Mouse (Mus musculus) liver, embryonic 14.5 days (tissue): ENCODE results near the gene Olfr653. TPM values are rescaled to one million over a fixed set of nuclear protein-coding genes. Genes with fewer than 3 reads are reported as not detected.

Experiments used
- ATAC-seq: fragments of 200-750 bp; cut with Nextera tagmentation; 2 replicates; pipeline ENCODE4 v1.8.0; 2017; ENCODE audit warnings: moderate number of reproducible peaks, mild to moderate bottlenecking, moderate library complexity; ENCODE audit not compliant: insufficient read depth
- DNase-seq, 3 experiments: peaks; one replicate each; pipeline ENCODE4 v3.0.0-alpha.2; 2012 to 2013; ENCODE audit warnings: low read depth in 3 of 3, low spot score in 3 of 3
- H3K27ac ChIP-seq: fragments of 300-500 bp; sonication (generic); 2 replicates; pipeline ENCODE4 v1.5.1; 2014; ENCODE audit warnings: moderate library complexity, mild to moderate bottlenecking, control low read depth, inconsistent platforms
- H3K27me3 ChIP-seq: fragments of 300-500 bp; sonication (generic); 2 replicates; pipeline ENCODE4 v1.6.1; 2014; ENCODE audit warnings: mild to moderate bottlenecking, low read length, moderate library complexity; ENCODE audit not compliant: control insufficient read depth, insufficient read depth
- H3K36me3 ChIP-seq: fragments of 300-500 bp; sonication (generic); replicated peaks from 2 replicates; pipeline ENCODE4 v1.6.1; 2014; ENCODE audit warnings: low read depth; ENCODE audit not compliant: control insufficient read depth, insufficient read depth
- H3K4me1 ChIP-seq, 2 experiments: fragments of 200-500 bp in 1 of 2; fragments of 300-500 bp in 1 of 2; sonication (generic) in 1 of 2; replicated peaks; 2 replicates each; pipeline ENCODE4 v1.6.1; 2012 to 2014; ENCODE audit warnings: antibody characterized with exemption in 1 of 2, inconsistent platforms in 1 of 2, low read length in 1 of 2; ENCODE audit not compliant: control insufficient read depth in 2 of 2, insufficient read depth in 2 of 2
- H3K4me2 ChIP-seq: fragments of 300-500 bp; sonication (generic); 2 replicates; pipeline ENCODE4 v1.6.1; 2014; ENCODE audit warnings: low read depth, mild to moderate bottlenecking, control low read depth, moderate library complexity
- H3K4me3 ChIP-seq, 2 experiments: fragments of 200-500 bp in 1 of 2; fragments of 300-500 bp in 1 of 2; sonication (generic) in 1 of 2; 2 replicates each; pipeline ENCODE4 v1.5.1; 2012 to 2014; ENCODE audit warnings: low read depth in 2 of 2, low read length in 2 of 2, mild to moderate bottlenecking in 2 of 2, control low read depth in 1 of 2, inconsistent platforms in 1 of 2, moderate library complexity in 1 of 2; ENCODE audit not compliant: insufficient read depth in 1 of 2
- H3K9ac ChIP-seq: fragments of 300-500 bp; sonication (generic); replicated peaks from 2 replicates; pipeline ENCODE4 v1.6.1; 2014; ENCODE audit warnings: mild to moderate bottlenecking, control low read depth, moderate library complexity
- H3K9me3 ChIP-seq: fragments of 300-500 bp; sonication (generic); 2 replicates; pipeline ENCODE4 v1.6.1; 2016; ENCODE audit warnings: low read length, mixed read lengths; ENCODE audit not compliant: control insufficient read depth
- CTCF ChIP-seq: IDR thresholded peaks from 2 replicates; pipeline ENCODE4 v1.5.1; 2016; ENCODE audit warnings: antibody characterized with exemption, low read depth, control low read depth
- EP300 ChIP-seq: IDR thresholded peaks from 2 replicates; pipeline ENCODE4 v1.6.1; 2016; ENCODE audit warnings: antibody characterized with exemption, low read depth
- WGBS: fragments of 180-500 bp; shearing (Covaris S2); extraction: QIAGEN DNeasy Blood & Tissue Kit; methylation state at CpG from one replicate; pipeline ENCODE4 v1.1.7; 2014; ENCODE audit not compliant: insufficient replicate concordance; 5-methylcytosine and 5-hydroxymethylcytosine counted together
- polyA plus RNA-seq, 2 experiments: library from polyadenylated mRNA; depleted of rRNA in 1 of 2; stranded (reverse) in 1 of 2; unstranded in 1 of 2; fragments of >200 nt; fragmentation: Nextera tagmentation in 1 of 2; extraction: Ambion mirVana in 1 of 2; gene quantifications; 2 replicates each; pipeline versions ENCODE4 v1.2.1 to v1.2.3; 2012 to 2014

The Olfr653 gene
- polyA plus RNA-seq (2012; rRNA removed), result not detected in 2 replicates
- not detected in 2 replicates for polyA plus RNA-seq (2014; fragmentation: Nextera tagmentation; extraction: Ambion mirVana)

DNA sequence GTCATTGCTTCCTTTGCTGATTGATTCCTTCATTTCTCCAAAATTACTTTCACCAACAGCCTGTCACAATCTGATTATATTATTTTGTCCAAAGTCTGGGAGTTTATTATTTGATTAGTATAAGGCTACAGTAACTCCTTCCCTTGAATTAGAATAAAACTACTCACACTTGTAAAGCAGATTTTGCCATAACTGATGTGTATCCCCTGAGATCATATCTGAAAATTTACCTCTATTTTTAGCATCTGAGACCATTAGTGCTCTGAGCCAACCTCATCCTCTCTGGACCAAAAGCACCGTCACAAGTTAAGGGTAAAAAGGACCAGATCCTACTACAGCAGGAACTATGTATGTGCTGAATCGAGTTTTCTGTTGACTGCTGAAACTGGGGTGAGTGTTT lies at the start of gene Olfr653:
TSS of gene Olfr653 (plus strand) at position 301 of the 400 bp plus-strand sequence.
- no peak within 1 kb of the TSS for H3K9ac ChIP-seq
- TF ChIP-seq EP300 (no peak), CTCF (no peak)
- no peak within 1 kb of the TSS for H3K4me3 ChIP-seq
- no peak within 1 kb of the TSS for H3K4me2 ChIP-seq
- H3K9me3 ChIP-seq, result no peaks in the 10 kb centered on the region
- H3K27me3 ChIP-seq, result no peaks in the 10 kb centered on the region
- ATAC-seq, result no peak
- no peak within 1 kb of the TSS for H3K27ac ChIP-seq
- H3K4me1 ChIP-seq, result no peaks in the 10 kb centered on the region
- no peaks in the 10 kb centered on the region for H3K36me3 ChIP-seq
- 39% methylated on average over 2 of the region's 2 CpGs for WGBS
- DNase-seq, result no peak

DNA sequence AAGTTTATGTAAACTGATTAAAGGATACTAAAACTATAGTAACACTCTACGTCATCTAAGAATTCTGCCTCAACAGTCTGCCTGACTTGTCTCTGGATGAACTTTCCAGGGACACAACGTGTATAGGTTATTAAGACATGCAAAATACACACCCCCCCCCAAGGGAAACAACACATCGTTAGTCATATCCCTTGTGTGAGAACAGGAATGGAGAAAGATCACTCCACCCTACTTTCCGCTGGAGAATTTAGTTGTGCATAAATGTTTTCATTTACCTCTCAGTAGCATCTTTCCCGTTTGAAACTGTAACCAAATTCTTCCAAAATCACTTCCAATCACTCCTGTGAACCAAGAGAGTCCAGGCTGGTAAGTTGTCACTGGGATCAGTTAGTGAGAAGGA lies 27.3 kb upstream of the Olfr653 start, which contains the start of gene Olfr651:
TSS of gene Olfr651 (plus strand) at position 301 of the 400 bp plus-strand sequence.
- Histone ChIP-seq H3K4me2 (no peak within 1 kb of the TSS), H3K9me3 (no peaks in the 10 kb centered on the region), H3K36me3 (no peaks in the 10 kb centered on the region), H3K4me3 (no peak within 1 kb of the TSS), H3K9ac (no peak within 1 kb of the TSS), H3K4me1 (no peaks in the 10 kb centered on the region), H3K27me3 (no peaks in the 10 kb centered on the region), H3K27ac (no peak within 1 kb of the TSS)
- no peak for TF ChIP-seq CTCF
- TF ChIP-seq EP300, result no peak
- ATAC-seq, result no peak
- no peak for DNase-seq
- WGBS, result 59% methylated on average over 5 of the region's 5 CpGs

DNA sequence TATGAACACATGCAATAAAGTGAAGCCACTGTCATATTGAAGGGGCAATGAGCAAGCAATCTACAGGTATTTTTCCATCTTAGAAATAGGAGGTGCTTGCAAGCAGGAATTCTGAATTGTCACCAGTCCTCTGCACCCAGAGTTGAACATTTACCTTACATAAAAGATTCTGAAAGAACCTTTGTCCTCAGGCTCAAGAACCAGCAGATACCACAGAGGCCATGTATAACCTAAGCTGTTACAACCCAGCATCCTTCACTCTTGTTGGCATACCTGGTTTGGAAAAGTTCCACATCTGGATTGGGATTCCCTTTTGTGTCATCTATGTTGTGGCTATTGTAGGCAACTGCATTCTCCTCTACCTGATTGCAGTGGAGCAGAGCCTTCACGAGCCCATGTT lies 24.4 kb upstream of the Olfr653 start:
- no peak for DNase-seq
- ATAC-seq, result no peak
- Histone ChIP-seq H3K36me3 (no peaks in the 10 kb centered on the region), H3K27me3 (no peaks in the 10 kb centered on the region), H3K9ac (no peak overlapping the region), H3K4me2 (no peak overlapping the region), H3K9me3 (no peaks in the 10 kb centered on the region), H3K4me3 (no peak overlapping the region), H3K4me1 (no peaks in the 10 kb centered on the region), H3K27ac (no peak overlapping the region)
- WGBS, result 46% methylated on average over 1 of the region's 1 CpGs
- TF ChIP-seq EP300 (no peak), CTCF (no peak)

DNA sequence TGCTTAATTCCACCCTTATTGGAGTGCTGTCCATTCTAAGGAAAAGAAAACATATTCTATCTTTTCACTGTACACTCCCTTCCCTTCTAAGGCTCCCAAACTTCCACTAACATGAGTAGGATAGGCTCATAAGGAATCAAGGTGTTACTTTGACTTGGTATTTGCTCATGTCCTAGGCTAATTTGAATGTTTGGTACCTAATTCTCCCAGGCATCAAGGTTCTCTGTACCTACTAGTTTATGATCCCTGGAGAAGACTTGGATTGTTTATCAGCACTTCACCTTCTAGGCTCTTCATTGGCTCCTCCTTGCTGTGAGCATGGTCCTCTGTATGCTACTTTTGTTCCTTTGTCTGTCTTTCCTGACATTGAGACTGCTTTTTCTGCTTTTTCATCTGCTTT lies 16.5 kb upstream of the Olfr653 start, which contains the start of gene Olfr652:
TSS of gene Olfr652 (plus strand) at position 301 of the 400 bp plus-strand sequence.
- no peak for DNase-seq
- Histone ChIP-seq H3K36me3 (no peaks in the 10 kb centered on the region), H3K27me3 (no peaks in the 10 kb centered on the region), H3K9ac (no peak within 1 kb of the TSS), H3K4me3 (no peak within 1 kb of the TSS), H3K4me1 (no peaks in the 10 kb centered on the region), H3K9me3 (no peaks in the 10 kb centered on the region), H3K27ac (no peak within 1 kb of the TSS), H3K4me2 (no peak within 1 kb of the TSS)
- no peak for TF ChIP-seq CTCF
- TF ChIP-seq EP300, result no peak
- ATAC-seq, result no peak

DNA sequence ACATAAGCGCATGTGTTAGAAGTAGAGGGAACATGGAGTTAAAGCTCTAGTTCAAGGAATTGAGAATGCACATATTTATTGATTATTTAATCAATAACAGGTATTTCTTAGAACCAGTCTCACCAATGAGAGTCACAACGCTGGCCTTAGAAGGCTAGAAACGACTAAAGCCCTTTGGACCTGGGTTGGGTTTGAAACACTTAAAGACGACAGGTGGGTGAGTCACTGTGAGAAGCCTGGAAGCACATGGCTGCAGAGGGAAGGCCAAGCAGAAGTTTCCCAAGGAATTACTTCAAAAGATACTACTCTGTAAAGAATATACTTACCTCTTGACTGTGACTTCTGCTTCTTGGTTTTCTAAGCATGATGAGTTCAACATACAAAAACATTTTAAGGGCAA lies 3.7 kb downstream of the Olfr653 start:
- TF ChIP-seq EP300, result no peak
- no peak for TF ChIP-seq CTCF
- Histone ChIP-seq H3K27ac (no peak overlapping the region), H3K27me3 (no peaks in the 10 kb centered on the region), H3K4me3 (no peak overlapping the region), H3K4me2 (no peak overlapping the region), H3K9ac (no peak overlapping the region), H3K9me3 (no peaks in the 10 kb centered on the region), H3K36me3 (no peaks in the 10 kb centered on the region), H3K4me1 (no peaks in the 10 kb centered on the region)
- ATAC-seq (no peak), DNase-seq (no peak)
- 52% methylated on average over 4 of the region's 4 CpGs for WGBS
